Mouse (Mus musculus) liver (tissue): ENCODE data around the gene Galr2.

Experiments used
- DNase-seq: peaks from one replicate; pipeline ENCODE4 v3.0.0-alpha.2; 2020; ENCODE audit warnings: mixed read lengths

The Galr2 gene

GRCm38 (mm10) chr11:116307762-116308531, 27.2 kb downstream of the Galr2 start:
- DNase-seq, result peak; percentile 82

- no peak for DNase-seq
Observed at GRCm38 (mm10) chr11:116309601-116310000, 28.9 kb downstream of the Galr2 start.

GRCm38 (mm10) chr11:116311169-116311568, 30.4 kb downstream of the Galr2 start:
- no peak for DNase-seq

GRCm38 (mm10) chr11:116312359-116312758, 31.6 kb downstream of the Galr2 start:
- no peak for DNase-seq

GRCm38 (mm10) chr11:116318719-116319659, 38.2 kb downstream of the Galr2 start:
- peak; percentile 88 for DNase-seq

- no peak for DNase-seq
Observed at GRCm38 (mm10) chr11:116326963-116327603, 46.3 kb downstream of the Galr2 start.

GRCm38 (mm10) chr11:116329314-116330210, 48.8 kb downstream of the Galr2 start:
- no peak for DNase-seq

GRCm38 (mm10) chr11:116330211-116330518, 49.4 kb downstream of the Galr2 start:
- no peak for DNase-seq

GRCm38 (mm10) chr11:116332232-116332982, 51.7 kb downstream of the Galr2 start:
- no peak for DNase-seq

- DNase-seq, result no peak
Observed at GRCm38 (mm10) chr11:116332983-116333270, 52.2 kb downstream of the Galr2 start.
